Mouse (Mus musculus) cerebellum, adult 11-12 months (tissue): Measurements from ENCODE around the gene Cpeb3.

ENCODE experiments used
- DNase-seq: peaks from one replicate; pipeline ENCODE4 v3.0.0; 2022

Gene Cpeb3

GRCm38 (mm10) chr19:37022146-37022545 lies 186.3 kb downstream of the Cpeb3 start:
- DNase-seq = no peak

GRCm38 (mm10) chr19:37020951-37021350 lies 187.4 kb downstream of the Cpeb3 start:
- DNase-seq = no peak

GRCm38 (mm10) chr19:37020531-37020930 lies 187.9 kb downstream of the Cpeb3 start:
- no peak for DNase-seq

GRCm38 (mm10) chr19:37018931-37019330 lies 189.5 kb downstream of the Cpeb3 start:
- no peak for DNase-seq

GRCm38 (mm10) chr19:37018411-37018810 lies 190.0 kb downstream of the Cpeb3 start:
- DNase-seq = no peak

GRCm38 (mm10) chr19:37016890-37017289 lies 191.5 kb downstream of the Cpeb3 start:
- no peak for DNase-seq

- DNase-seq = no peak
These were observed 194.0 kb downstream of the Cpeb3 start for GRCm38 (mm10) chr19:37014173-37014939.

GRCm38 (mm10) chr19:37013461-37013860 lies 194.9 kb downstream of the Cpeb3 start:
- DNase-seq = no peak

GRCm38 (mm10) chr19:37009878-37010281 lies 198.5 kb downstream of the Cpeb3 start:
- DNase-seq = no peak

GRCm38 (mm10) chr19:37004557-37004956 lies 203.8 kb downstream of the Cpeb3 start:
- no peak for DNase-seq
